Mouse (Mus musculus): ENCODE measurements around the gene Sash1. TPM values are rescaled to one million over a fixed set of nuclear protein-coding genes. Genes with fewer than 3 reads are reported as not detected.

The Sash1 gene
- polyA plus RNA-seq, 1 experiment from 2014 or later = 5.7 TPM

DNA sequence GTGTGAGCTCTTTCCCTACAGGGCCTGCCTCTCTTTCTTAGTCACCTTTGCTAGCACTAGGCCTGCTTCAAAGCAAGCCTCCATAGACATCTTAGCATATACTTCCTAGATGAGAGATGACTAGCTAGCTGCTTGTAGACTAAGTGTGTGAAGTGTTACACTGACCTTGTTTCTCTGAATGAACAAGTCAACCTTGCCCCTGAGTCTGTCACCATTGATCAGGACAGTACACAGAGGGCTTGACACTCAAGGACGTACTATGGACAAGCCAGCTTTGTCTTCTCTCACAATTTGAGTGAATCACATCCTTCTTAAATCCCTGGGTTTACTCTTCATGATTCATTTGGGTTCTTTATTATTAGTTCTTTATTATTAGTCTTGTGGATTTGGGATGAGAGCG, 109.1 kb downstream of the Sash1 start:
- H3K36me3 ChIP-seq = no peaks in the 10 kb centered on the region
- no peaks in the 10 kb centered on the region for H3K27me3 ChIP-seq (replicated peaks)
- H3K4me2 ChIP-seq (replicated peaks) = no peak overlapping the region
- H3K9me3 ChIP-seq = no peaks in the 10 kb centered on the region
- WGBS = 93% methylated on average over 2 of the region's 2 CpGs
- no peak overlapping the region for H3K27ac ChIP-seq
- no peak for ATAC-seq
- peaks cover 8% of the 10 kb centered on the region; the same call in 1 of the 2 replicates for H3K4me1 ChIP-seq (replicated peaks)
- H3K4me3 ChIP-seq (replicated peaks) = no peak overlapping the region
- H3K9ac ChIP-seq = no peak overlapping the region

DNA sequence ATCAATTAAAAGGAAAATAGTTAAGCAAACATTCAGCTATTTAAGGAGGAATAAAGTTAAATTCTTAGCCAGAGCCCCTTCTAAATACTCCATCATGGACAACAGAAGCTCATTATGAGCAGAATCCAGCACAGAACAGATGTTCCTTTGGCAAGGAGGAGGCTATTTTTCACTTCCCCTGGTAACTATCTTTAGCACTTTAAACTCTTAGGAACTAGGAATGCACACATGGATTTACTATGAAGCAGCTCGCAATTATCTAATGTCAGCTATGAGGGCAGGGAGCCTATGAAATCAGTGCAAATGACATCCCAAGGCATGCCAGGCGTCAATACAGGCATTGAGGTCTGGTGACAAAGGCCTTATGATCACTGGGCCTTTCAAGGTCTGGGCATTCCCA, 110.1 kb downstream of the Sash1 start:
- Histone ChIP-seq H3K4me3 (replicated peaks) (no peak overlapping the region), H3K4me2 (replicated peaks) (no peak overlapping the region), H3K4me1 (replicated peaks) (peaks cover 8% of the 10 kb centered on the region; the same call in 1 of the 2 replicates), H3K27me3 (replicated peaks) (no peaks in the 10 kb centered on the region), H3K36me3 (no peaks in the 10 kb centered on the region), H3K9me3 (no peaks in the 10 kb centered on the region), H3K9ac (no peak overlapping the region), H3K27ac (no peak overlapping the region)
- 67% methylated on average over 2 of the region's 2 CpGs for WGBS
- no peak for ATAC-seq

DNA sequence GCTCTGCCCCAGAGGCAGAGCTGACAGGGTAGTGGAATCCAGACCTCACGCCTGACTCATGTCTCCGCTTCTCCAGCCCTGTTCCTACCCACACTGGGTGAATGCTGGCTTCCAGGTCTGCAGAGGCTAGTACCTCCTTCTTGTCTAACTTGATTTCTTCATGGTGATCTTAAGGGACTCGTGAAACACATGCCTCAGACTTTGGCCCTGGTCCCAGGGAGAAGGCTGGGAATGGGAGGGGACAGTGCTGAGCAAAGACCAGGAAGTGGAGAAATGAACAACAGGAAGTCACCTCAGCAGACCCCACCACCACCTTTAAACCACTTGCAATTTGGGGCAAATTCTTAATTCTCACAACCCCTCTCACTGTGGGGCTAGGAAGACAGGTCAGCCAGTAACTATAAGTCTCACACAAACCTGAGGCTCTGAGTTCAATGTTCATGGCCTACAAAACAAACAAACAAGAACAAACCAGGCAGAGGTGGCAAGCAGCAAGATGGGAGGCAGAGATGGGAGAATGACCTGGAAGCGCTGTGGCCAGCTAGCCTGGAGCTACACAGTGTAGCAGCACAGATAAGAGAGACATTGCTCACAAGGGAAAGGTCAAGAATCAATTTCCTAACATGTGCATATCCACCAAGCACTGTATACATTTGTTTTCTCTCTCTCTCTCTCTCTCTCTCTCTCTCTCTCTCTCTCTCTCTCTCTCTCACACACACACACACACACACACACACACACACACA, 113.2 kb downstream of the Sash1 start:
- WGBS = 64% methylated on average over 4 of the region's 4 CpGs
- Histone ChIP-seq H3K9me3 (no peaks in the 10 kb centered on the region), H3K4me2 (replicated peaks) (no peak overlapping the region), H3K4me1 (replicated peaks) (peaks cover 8% of the 10 kb centered on the region; the same call in 1 of the 2 replicates), H3K9ac (no peak overlapping the region), H3K27me3 (replicated peaks) (no peaks in the 10 kb centered on the region), H3K36me3 (0 out of 2 replicates have a peak, but pooled peaks cover 2% of the 10 kb centered on the region), H3K4me3 (replicated peaks) (no peak overlapping the region), H3K27ac (no peak overlapping the region)
- ATAC-seq = peak; percentile 84

DNA sequence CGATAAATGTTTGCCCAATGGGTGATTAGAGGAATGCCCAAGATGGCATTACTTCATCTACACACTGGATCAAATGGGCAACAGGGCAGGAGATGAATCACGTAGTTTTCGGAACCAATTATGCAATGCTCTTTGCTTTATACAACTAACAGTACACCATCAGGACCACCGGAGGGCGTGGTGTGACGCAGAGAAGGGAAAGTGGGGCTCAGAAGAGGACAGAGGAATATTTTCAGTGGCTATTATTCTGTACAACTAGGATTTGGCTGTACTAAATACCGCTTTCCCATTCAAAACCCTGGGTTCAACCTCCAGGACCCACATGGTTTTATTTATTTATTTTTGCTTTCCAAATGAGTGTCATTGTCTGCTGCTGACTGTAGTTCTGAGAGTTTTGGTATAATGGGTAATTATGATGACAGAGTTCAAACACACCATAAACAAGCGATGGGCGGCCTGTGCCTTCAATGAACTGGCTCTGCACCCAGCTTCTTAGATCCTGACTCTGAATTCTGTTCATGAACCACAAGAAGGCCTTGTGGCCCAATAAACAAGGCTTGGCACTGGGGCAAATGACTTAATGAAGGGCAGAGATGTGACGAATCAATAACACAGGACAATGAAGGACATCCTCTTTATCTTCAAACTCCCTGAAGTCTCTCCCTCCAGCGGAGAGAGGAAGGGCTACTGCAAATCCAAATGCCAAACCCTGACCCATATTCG, 114.8 kb downstream of the Sash1 start:
- WGBS = 93% methylated on average over 12 of the region's 12 CpGs
- Histone ChIP-seq H3K27me3 (replicated peaks) (no peaks in the 10 kb centered on the region), H3K9ac (no peak overlapping the region), H3K4me3 (replicated peaks) (no peak overlapping the region), H3K27ac (no peak overlapping the region), H3K36me3 (0 out of 2 replicates have a peak, but pooled peaks cover 2% of the 10 kb centered on the region), H3K4me2 (replicated peaks) (no peak overlapping the region), H3K9me3 (no peaks in the 10 kb centered on the region), H3K4me1 (replicated peaks) (peaks cover 8% of the 10 kb centered on the region; the same call in 1 of the 2 replicates)
- ATAC-seq = no peak

DNA sequence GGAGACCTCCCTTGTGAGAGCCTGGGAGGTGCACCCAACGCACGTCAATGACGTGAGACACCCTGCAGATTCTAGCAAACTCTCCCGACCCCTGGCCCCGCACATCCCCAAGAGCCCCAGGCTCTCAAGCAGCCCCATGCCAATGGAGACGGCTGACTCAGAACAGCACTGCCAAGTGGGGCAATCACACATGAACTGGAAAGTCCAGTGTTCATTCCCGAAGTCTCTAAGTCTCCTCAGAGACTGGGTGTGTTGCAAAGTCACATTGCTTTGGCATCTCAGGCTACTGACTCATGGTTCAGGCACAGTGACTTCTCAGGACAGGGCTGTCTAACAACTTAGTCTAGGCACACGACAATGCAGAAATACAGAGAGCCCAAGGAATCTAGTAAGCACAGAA, 117.2 kb downstream of the Sash1 start:
- Histone ChIP-seq H3K4me3 (replicated peaks) (no peak overlapping the region), H3K9me3 (no peaks in the 10 kb centered on the region), H3K27me3 (replicated peaks) (no peaks in the 10 kb centered on the region), H3K4me2 (replicated peaks) (no peak overlapping the region), H3K4me1 (replicated peaks) (peaks cover 8% of the 10 kb centered on the region; the same call in 1 of the 2 replicates), H3K9ac (no peak overlapping the region), H3K27ac (no peak overlapping the region), H3K36me3 (0 out of 2 replicates have a peak, but pooled peaks cover 2% of the 10 kb centered on the region)
- ATAC-seq = no peak
- WGBS = 87% methylated on average over 8 of the region's 8 CpGs

DNA sequence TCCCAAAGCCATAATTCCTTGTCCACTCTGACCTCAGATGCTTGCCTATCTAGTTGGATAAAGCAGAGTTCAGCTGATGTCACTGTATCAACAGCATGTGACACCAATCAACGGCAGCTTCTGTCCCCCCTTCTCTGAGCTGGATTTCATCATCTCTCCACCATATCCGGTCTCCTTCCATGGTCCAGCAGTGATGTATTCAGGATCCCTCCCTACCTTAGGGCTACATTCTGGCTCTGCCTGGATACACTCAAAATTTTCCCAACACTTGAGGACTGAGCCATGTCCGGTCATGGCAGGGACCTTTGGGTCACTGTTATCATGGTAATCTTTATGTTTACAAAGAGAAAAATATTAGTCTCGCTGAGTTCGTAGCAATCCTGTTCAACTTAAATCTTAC, 118.5 kb downstream of the Sash1 start:
- Histone ChIP-seq H3K4me2 (replicated peaks) (no peak overlapping the region), H3K4me1 (replicated peaks) (peaks cover 10% of the 10 kb centered on the region), H3K9ac (no peak overlapping the region), H3K4me3 (replicated peaks) (no peak overlapping the region), H3K27me3 (replicated peaks) (no peaks in the 10 kb centered on the region), H3K36me3 (0 out of 2 replicates have a peak, but pooled peaks cover 2% of the 10 kb centered on the region), H3K9me3 (no peaks in the 10 kb centered on the region), H3K27ac (no peak overlapping the region)
- 63% methylated on average over 5 of the region's 5 CpGs for WGBS
- ATAC-seq = no peak

DNA sequence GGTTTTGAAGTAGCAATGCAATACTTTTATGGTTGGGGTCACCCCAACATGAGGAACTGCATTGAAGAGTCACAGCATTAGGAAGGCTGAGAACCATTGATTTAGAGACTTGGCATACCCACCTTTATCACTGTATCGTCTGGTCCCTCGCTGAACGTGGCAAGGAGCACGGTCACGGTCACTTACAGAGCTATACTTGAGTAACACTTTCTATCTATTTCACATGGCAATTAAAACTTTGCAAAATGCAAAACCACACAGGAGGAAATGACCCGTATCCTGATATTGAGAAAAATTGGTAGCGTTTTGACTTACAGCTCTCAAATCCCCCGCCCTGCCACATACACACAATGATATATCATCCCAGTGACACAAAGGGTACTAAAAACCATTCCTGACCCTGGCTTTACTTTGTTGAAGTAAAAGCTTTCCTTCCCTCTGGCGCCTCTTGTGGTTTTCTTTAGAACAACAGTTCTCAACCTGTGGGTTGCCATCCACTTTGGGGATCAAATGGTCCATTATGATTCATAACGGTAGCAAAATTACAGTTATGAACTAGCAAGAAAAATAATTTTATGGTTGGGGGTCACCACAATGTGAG, 119.8 kb downstream of the Sash1 start:
- no peak overlapping the region for H3K4me3 ChIP-seq (replicated peaks)
- no peak for ATAC-seq

DNA sequence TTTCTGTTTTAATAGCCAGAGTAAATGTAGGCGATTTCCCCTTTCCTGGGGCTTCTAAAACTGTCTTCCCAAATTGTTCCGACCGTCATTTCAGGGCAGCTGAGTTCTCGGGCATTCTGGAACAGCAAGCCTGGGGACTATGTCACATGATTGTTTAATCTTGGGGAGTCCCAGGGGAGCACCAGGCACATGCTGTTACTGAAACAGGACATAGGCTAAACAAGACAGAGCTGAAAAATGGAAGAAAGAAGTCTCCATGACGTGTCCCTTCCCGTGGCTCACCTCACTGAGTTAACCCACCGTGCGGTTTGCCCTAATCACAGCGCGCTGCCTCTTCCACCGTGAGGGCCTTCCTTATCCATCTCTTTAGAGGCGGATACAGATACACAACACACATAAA, 123.1 kb downstream of the Sash1 start:
- Histone ChIP-seq H3K4me1 (replicated peaks) (peaks cover 14% of the 10 kb centered on the region), H3K4me3 (replicated peaks) (no peak overlapping the region), H3K9me3 (no peaks in the 10 kb centered on the region), H3K9ac (no peak overlapping the region), H3K36me3 (no peaks in the 10 kb centered on the region), H3K27me3 (replicated peaks) (no peaks in the 10 kb centered on the region), H3K4me2 (replicated peaks) (peak overlapping the region; percentile 33), H3K27ac (peak overlapping the region; percentile 73; the same call in 1 of the 2 replicates)
- WGBS = 41% methylated on average over 12 of the region's 12 CpGs
- ATAC-seq = no peak

More for the DNA sequence above, 119.8 kb downstream of the Sash1 start:
- H3K36me3 ChIP-seq = 0 out of 2 replicates have a peak, but pooled peaks cover 2% of the 10 kb centered on the region
- no peaks in the 10 kb centered on the region for H3K27me3 ChIP-seq (replicated peaks)
- H3K9me3 ChIP-seq = no peaks in the 10 kb centered on the region
- H3K4me1 ChIP-seq (replicated peaks) = peaks cover 10% of the 10 kb centered on the region
- H3K9ac ChIP-seq = no peak overlapping the region
- H3K27ac ChIP-seq = no peak overlapping the region
- H3K4me2 ChIP-seq (replicated peaks) = no peak overlapping the region
- WGBS = 75% methylated on average over 10 of the region's 10 CpGs

DNA sequence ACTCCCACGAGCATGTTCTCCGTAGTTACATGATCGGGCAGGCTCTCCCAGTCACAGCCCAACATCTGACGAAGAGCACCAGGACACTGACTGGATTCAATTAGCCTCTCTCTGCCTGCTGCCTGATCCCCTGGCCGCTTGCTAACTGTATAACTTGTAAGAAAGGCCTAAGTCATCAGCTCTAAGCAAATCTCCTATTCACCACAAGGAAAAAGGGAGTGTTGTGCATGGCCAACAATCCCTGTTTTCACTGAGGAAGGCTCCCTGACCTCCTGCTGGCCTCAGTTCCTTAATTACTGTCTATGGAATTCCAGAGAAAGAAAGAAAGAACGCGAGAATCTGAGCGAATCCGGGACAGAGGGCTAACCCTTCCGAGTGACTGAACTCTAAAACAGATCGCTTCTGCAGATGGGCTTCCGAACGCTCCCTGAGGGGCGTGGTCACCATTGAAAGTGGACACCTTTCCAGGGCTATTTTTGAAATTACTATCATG, 123.6 kb downstream of the Sash1 start:
- Histone ChIP-seq H3K4me2 (replicated peaks) (peak overlapping the region; percentile 33), H3K9me3 (no peaks in the 10 kb centered on the region), H3K36me3 (no peaks in the 10 kb centered on the region), H3K4me3 (replicated peaks) (peak overlapping the region; percentile 23), H3K9ac (no peak overlapping the region), H3K4me1 (replicated peaks) (peaks cover 17% of the 10 kb centered on the region), H3K27ac (peak overlapping the region; percentile 73), H3K27me3 (replicated peaks) (no peaks in the 10 kb centered on the region)
- WGBS = 28% methylated on average over 14 of the region's 14 CpGs
- peak; percentile 52 for ATAC-seq

DNA sequence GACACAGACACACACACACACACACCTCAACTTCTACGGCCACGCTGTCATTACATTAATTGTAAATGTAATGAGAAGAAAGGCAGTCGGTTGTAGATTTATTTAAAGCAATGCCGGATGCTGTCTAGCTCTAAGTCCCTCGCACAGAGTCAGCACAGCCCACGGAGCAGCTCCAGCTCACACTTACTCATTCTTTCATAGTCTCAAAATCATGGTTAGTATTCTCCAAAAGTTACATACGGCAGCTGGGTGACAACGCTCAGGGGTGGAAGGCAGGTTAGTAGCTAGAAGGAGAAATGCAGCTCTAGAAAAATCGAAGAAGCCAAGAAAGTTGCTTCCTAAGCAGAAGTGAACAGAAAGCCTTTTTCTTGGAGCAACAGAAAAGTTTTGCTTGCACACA, 124.2 kb downstream of the Sash1 start:
- Histone ChIP-seq H3K27ac (peak overlapping the region; percentile 73), H3K4me3 (replicated peaks) (peak overlapping the region; percentile 23), H3K9me3 (no peaks in the 10 kb centered on the region), H3K4me2 (replicated peaks) (peak overlapping the region; percentile 33), H3K36me3 (no peaks in the 10 kb centered on the region), H3K4me1 (replicated peaks) (peaks cover 20% of the 10 kb centered on the region), H3K9ac (no peak overlapping the region), H3K27me3 (replicated peaks) (no peaks in the 10 kb centered on the region)
- ATAC-seq = no peak
- WGBS = 50% methylated on average over 9 of the region's 9 CpGs

DNA sequence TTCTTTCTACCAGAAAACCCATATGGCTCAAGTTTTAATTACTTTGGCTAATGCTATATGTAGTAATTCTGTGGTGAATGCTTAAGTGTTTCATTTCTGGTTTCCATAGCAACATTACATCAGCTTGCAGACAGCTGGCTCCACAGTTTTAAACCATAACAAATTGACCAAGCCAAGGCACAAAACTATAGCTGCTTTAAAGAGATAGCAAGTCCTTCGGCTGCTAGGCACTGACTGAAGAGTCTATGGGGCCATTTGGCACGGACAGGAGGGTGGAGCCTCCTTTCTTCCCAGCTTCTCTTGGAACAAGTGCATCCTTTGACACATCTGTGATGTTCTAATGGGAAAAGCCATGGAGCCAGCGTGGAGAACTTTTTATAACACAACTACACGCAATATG, 125.3 kb downstream of the Sash1 start:
- 34% methylated on average over 4 of the region's 4 CpGs for WGBS
- Histone ChIP-seq H3K9ac (no peak overlapping the region), H3K4me2 (replicated peaks) (no peak overlapping the region), H3K27ac (0 out of 2 replicates have a peak overlapping the region, but pooled peaks have one; percentile 28), H3K4me3 (replicated peaks) (no peak overlapping the region; the same call in 1 of the 2 replicates), H3K9me3 (no peaks in the 10 kb centered on the region), H3K4me1 (replicated peaks) (peaks cover 21% of the 10 kb centered on the region), H3K27me3 (replicated peaks) (no peaks in the 10 kb centered on the region), H3K36me3 (no peaks in the 10 kb centered on the region)
- ATAC-seq = peak; percentile 52

DNA sequence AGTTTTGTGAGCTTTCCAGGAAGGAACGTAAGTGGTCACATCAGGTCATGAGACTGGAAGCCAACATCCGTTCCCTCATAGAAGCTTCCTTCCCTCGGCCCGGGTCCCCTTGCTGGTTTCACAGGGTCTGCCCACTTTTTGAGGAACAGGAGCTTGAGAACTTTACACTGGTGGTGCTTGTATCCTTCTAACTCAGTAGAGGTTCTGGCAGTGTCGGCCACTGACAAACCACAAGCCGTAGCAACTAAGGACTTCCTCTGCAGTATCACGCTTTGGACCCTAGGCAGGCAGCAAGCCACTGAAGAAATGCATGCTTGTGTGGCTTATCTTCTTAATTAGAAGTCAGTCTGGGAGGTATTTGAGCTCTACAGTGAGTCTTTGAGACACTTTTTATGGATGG, 126.6 kb downstream of the Sash1 start:
- Histone ChIP-seq H3K4me3 (replicated peaks) (no peak overlapping the region), H3K4me1 (replicated peaks) (peaks cover 21% of the 10 kb centered on the region), H3K9ac (no peak overlapping the region), H3K27me3 (replicated peaks) (no peaks in the 10 kb centered on the region), H3K27ac (no peak overlapping the region), H3K36me3 (no peaks in the 10 kb centered on the region), H3K4me2 (replicated peaks) (no peak overlapping the region), H3K9me3 (no peaks in the 10 kb centered on the region)
- WGBS = 80% methylated on average over 7 of the region's 7 CpGs
- ATAC-seq = no peak

Measured in intestine, embryonic 15.5 days (tissue).